Mouse (Mus musculus): ENCODE data around the gene Gpatch2. TPM values are rescaled to one million over a fixed set of nuclear protein-coding genes. Genes with fewer than 3 reads are reported as not detected.

Gene Gpatch2
- polyA plus RNA-seq, 1 experiment: 5.3 TPM

DNA sequence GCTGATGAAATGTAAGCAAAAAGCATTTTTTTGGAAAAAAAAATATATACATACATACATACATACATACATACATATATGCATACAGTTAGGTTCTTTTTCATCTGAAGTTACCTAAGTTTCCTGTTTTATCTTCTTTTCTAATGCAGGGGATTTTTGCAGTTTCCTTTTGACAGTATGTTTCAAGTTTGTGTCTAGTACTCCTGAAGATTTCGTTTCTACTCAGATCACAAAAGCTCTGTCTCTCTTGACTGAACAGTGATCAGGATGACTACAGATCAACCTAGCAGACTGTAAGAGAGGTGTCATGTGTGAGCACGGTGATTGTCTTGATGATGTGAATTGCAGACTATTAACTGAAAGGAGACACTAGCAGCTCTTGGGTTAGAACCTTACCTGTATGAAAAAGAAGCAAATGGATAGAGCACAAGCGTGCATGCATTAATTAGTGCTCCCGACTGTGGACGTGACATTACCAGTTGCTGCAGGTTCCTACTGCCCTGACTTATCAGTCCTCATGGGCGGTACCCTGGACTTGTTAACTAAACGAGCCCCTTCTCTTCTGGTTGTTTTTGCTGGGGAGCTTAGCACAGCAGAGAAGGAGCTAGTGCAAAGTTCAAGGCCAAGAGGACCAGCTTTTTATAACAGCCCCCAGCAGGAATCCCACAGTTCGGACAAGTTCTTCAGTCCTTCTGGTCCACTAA, 107.3 kb downstream of the Gpatch2 start:
- Histone ChIP-seq H3K4me2 (ENCODE audit: low read depth) (no peak overlapping the region), H3K36me3 (ENCODE audit: control insufficient read depth, insufficient read depth) (no peaks in the 10 kb centered on the region), H3ac (ENCODE audit: control insufficient read depth, insufficient read length) (no peak overlapping the region), H3K79me2 (ENCODE audit: control insufficient read depth, insufficient read depth) (no peaks in the 10 kb centered on the region), H3K4me3 (no peak overlapping the region), H3K27me3 (ENCODE audit: control insufficient read depth, insufficient read depth, insufficient read length) (no peaks in the 10 kb centered on the region)
- no peak for TF ChIP-seq SRF (IDR thresholded peaks at IDR 0.05; ENCODE audit: control insufficient read depth, insufficient read length, low read depth)
- TF ChIP-seq USF1 (IDR thresholded peaks at IDR 0.05; ENCODE audit: low read depth): no peak
- no peak for TF ChIP-seq E2F4 (IDR thresholded peaks at IDR 0.05; ENCODE audit: insufficient read depth)
- no peak for TF ChIP-seq MAX (IDR thresholded peaks at IDR 0.05; ENCODE audit: low read depth)
- TF ChIP-seq CEBPB (IDR thresholded peaks at IDR 0.05; ENCODE audit: insufficient read depth, poor library complexity, severe bottlenecking): no peak
- TF ChIP-seq TCF12 (IDR thresholded peaks at IDR 0.05; ENCODE audit: insufficient read depth, poor library complexity, severe bottlenecking): no peak
- TF ChIP-seq POLR2A (IDR thresholded peaks at IDR 0.05; ENCODE audit: insufficient read length, low read depth): no peak
- TF ChIP-seq TCF3 (IDR thresholded peaks at IDR 0.05; ENCODE audit: insufficient read length, low read depth): no peak

DNA sequence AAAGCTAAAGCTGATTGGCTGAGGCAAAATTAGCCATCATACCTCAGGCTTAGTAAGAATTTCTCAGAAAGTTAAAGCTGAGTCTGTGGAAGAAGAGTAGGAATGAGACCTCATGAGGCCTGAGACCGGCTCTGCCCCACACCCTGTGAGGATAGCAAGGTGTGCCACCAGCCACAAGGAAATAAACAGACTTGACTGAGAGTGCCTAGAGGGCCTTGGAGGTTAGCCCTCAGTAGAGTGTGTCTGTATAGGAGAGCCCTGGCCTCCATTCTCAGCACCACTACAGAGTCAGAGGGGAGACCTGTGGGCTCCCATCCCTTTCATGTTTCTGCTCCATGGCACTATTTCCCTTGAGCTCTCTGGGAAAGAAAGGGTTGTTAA, 107.9 kb downstream of the Gpatch2 start:
- H3K27me3 ChIP-seq (ENCODE audit: control insufficient read depth, insufficient read depth, insufficient read length): no peaks in the 10 kb centered on the region
- TF ChIP-seq POLR2AphosphoS2 (IDR thresholded peaks at IDR 0.05; ENCODE audit: insufficient read length, low read depth) (no peak), REST (IDR thresholded peaks at IDR 0.05; ENCODE audit: insufficient read depth, insufficient read length) (no peak), POLR2A (IDR thresholded peaks at IDR 0.05; ENCODE audit: insufficient read length, low read depth) (no peak), USF1 (IDR thresholded peaks at IDR 0.05; ENCODE audit: low read depth) (no peak), MYOD1 (IDR thresholded peaks at IDR 0.05; ENCODE audit: control insufficient read depth in 1 of 3, insufficient read length in 2 of 3, low read depth in 2 of 3) (no peak), TCF12 (IDR thresholded peaks at IDR 0.05; ENCODE audit: insufficient read depth, poor library complexity, severe bottlenecking) (no peak), CEBPB (IDR thresholded peaks at IDR 0.05; ENCODE audit: insufficient read depth, poor library complexity, severe bottlenecking) (no peak), MYOG (IDR thresholded peaks at IDR 0.05; ENCODE audit: control insufficient read depth in 1 of 3, insufficient read depth in 1 of 3, insufficient read length in 2 of 3, low read depth in 2 of 3) (no peak), SRF (IDR thresholded peaks at IDR 0.05; ENCODE audit: control insufficient read depth, insufficient read length, low read depth) (no peak), MAX (IDR thresholded peaks at IDR 0.05; ENCODE audit: low read depth) (no peak), E2F4 (IDR thresholded peaks at IDR 0.05; ENCODE audit: insufficient read depth) (no peak), TCF3 (IDR thresholded peaks at IDR 0.05; ENCODE audit: insufficient read length, low read depth) (no peak)
- no peaks in the 10 kb centered on the region for H3K79me2 ChIP-seq (ENCODE audit: control insufficient read depth, insufficient read depth)
- H3K36me3 ChIP-seq (ENCODE audit: control insufficient read depth, insufficient read depth): no peaks in the 10 kb centered on the region
- H3K4me2 ChIP-seq (ENCODE audit: low read depth): no peak overlapping the region
- H3ac ChIP-seq (ENCODE audit: control insufficient read depth, insufficient read length): no peak overlapping the region
- no peak overlapping the region for H3K4me3 ChIP-seq

GRCm38 (mm10) chr1:187342551-187342950, 127.2 kb downstream of the Gpatch2 start:
- Histone ChIP-seq H3K4me2 (ENCODE audit: low read depth) (no peak overlapping the region), H3K79me2 (ENCODE audit: control insufficient read depth, insufficient read depth) (no peaks in the 10 kb centered on the region), H3K4me3 (no peak overlapping the region), H3ac (ENCODE audit: control insufficient read depth, insufficient read length) (no peak overlapping the region), H3K27me3 (ENCODE audit: control insufficient read depth, insufficient read depth, insufficient read length) (no peaks in the 10 kb centered on the region), H3K36me3 (ENCODE audit: control insufficient read depth, insufficient read depth) (peaks cover 12% of the 10 kb centered on the region)
- no peak for TF ChIP-seq POLR2A (IDR thresholded peaks at IDR 0.05; ENCODE audit: insufficient read length, low read depth)
- no peak for TF ChIP-seq TCF3 (IDR thresholded peaks at IDR 0.05; ENCODE audit: insufficient read length, low read depth)
- no peak for TF ChIP-seq REST (IDR thresholded peaks at IDR 0.05; ENCODE audit: insufficient read depth, insufficient read length)
- no peak for TF ChIP-seq USF1 (IDR thresholded peaks at IDR 0.05; ENCODE audit: low read depth)
- no peak for TF ChIP-seq CEBPB (IDR thresholded peaks at IDR 0.05; ENCODE audit: insufficient read depth, poor library complexity, severe bottlenecking)
- TF ChIP-seq TCF12 (IDR thresholded peaks at IDR 0.05; ENCODE audit: insufficient read depth, poor library complexity, severe bottlenecking): no peak
- no peak for TF ChIP-seq MYOD1 (IDR thresholded peaks at IDR 0.05; ENCODE audit: control insufficient read depth in 1 of 3, insufficient read length in 2 of 3, low read depth in 2 of 3)
- TF ChIP-seq E2F4 (IDR thresholded peaks at IDR 0.05; ENCODE audit: insufficient read depth): no peak
- TF ChIP-seq SRF (IDR thresholded peaks at IDR 0.05; ENCODE audit: control insufficient read depth, insufficient read length, low read depth): no peak
- no peak for TF ChIP-seq MAX (IDR thresholded peaks at IDR 0.05; ENCODE audit: low read depth)
- no peak for TF ChIP-seq MYOG (IDR thresholded peaks at IDR 0.05; ENCODE audit: control insufficient read depth in 1 of 3, insufficient read depth in 1 of 3, insufficient read length in 2 of 3, low read depth in 2 of 3)
- TF ChIP-seq POLR2AphosphoS2 (IDR thresholded peaks at IDR 0.05; ENCODE audit: insufficient read length, low read depth): no peak

DNA sequence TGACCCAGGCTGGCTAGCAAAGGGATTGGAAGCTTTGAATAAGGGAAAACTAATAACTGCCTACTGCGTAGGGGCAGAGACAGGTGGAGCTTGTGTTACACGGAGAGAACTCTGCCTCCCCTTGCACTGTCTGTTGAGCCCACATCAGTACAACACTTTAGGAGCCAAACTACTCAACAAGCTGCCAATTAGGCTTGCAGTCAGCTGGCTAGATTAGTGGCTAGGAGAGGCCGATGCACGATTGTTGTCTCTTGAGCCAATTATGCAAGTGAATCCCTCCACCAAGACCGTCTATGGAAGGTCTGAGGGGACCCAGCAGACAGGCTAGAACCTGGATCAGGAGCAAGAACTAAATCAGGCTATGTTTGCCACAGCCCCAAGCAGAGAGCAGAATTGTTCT, 129.8 kb downstream of the Gpatch2 start:
- Histone ChIP-seq H3K36me3 (ENCODE audit: control insufficient read depth, insufficient read depth) (peaks cover 20% of the 10 kb centered on the region), H3K79me2 (ENCODE audit: control insufficient read depth, insufficient read depth) (no peaks in the 10 kb centered on the region), H3ac (ENCODE audit: control insufficient read depth, insufficient read length) (no peak overlapping the region), H3K4me2 (ENCODE audit: low read depth) (no peak overlapping the region), H3K27me3 (ENCODE audit: control insufficient read depth, insufficient read depth, insufficient read length) (no peaks in the 10 kb centered on the region), H3K4me3 (no peak overlapping the region)
- no peak for TF ChIP-seq POLR2A (IDR thresholded peaks at IDR 0.05; ENCODE audit: insufficient read length, low read depth)
- TF ChIP-seq MYOD1 (IDR thresholded peaks at IDR 0.05; ENCODE audit: control insufficient read depth in 1 of 3, insufficient read length in 2 of 3, low read depth in 2 of 3): no peak
- TF ChIP-seq CEBPB (IDR thresholded peaks at IDR 0.05; ENCODE audit: insufficient read depth, poor library complexity, severe bottlenecking): no peak
- no peak for TF ChIP-seq MAX (IDR thresholded peaks at IDR 0.05; ENCODE audit: low read depth)
- no peak for TF ChIP-seq REST (IDR thresholded peaks at IDR 0.05; ENCODE audit: insufficient read depth, insufficient read length)
- no peak for TF ChIP-seq E2F4 (IDR thresholded peaks at IDR 0.05; ENCODE audit: insufficient read depth)
- no peak for TF ChIP-seq TCF12 (IDR thresholded peaks at IDR 0.05; ENCODE audit: insufficient read depth, poor library complexity, severe bottlenecking)
- no peak for TF ChIP-seq POLR2AphosphoS2 (IDR thresholded peaks at IDR 0.05; ENCODE audit: insufficient read length, low read depth)
- TF ChIP-seq SRF (IDR thresholded peaks at IDR 0.05; ENCODE audit: control insufficient read depth, insufficient read length, low read depth): no peak
- TF ChIP-seq USF1 (IDR thresholded peaks at IDR 0.05; ENCODE audit: low read depth): no peak
- no peak for TF ChIP-seq MYOG (IDR thresholded peaks at IDR 0.05; ENCODE audit: control insufficient read depth in 1 of 3, insufficient read depth in 1 of 3, insufficient read length in 2 of 3, low read depth in 2 of 3)
- TF ChIP-seq TCF3 (IDR thresholded peaks at IDR 0.05; ENCODE audit: insufficient read length, low read depth): no peak

All from myocyte (in vitro differentiated cells).